Mouse (Mus musculus) heart, embryonic 11.5 days (tissue): ENCODE data around the gene Ltbr. TPM values are rescaled to one million over a fixed set of nuclear protein-coding genes. Genes with fewer than 3 reads are reported as not detected.

Experiments
- ATAC-seq: fragments of 200-750 bp; cut with Nextera tagmentation; replicated peaks from 2 replicates; pipeline ENCODE4 v1.8.0; 2017; ENCODE audit warnings: moderate library complexity; ENCODE audit not compliant: insufficient number of reproducible peaks, low FRiP score, low TSS enrichment
- H3K27ac ChIP-seq: fragments of 300-500 bp; sonication (generic); 2 replicates; pipeline ENCODE4 v1.5.1; 2014; ENCODE audit warnings: mild to moderate bottlenecking, low read depth, low read length
- H3K27me3 ChIP-seq: fragments of 300-500 bp; sonication (generic); 2 replicates; pipeline ENCODE4 v1.6.1; 2014; ENCODE audit warnings: mild to moderate bottlenecking, low read length, mixed read lengths; ENCODE audit not compliant: control insufficient read depth, insufficient read depth
- H3K36me3 ChIP-seq: fragments of 300-500 bp; sonication (generic); 2 replicates; pipeline ENCODE4 v1.6.1; 2014; ENCODE audit warnings: mild to moderate bottlenecking, low read length, moderate library complexity, mixed read lengths; ENCODE audit not compliant: control insufficient read depth, insufficient read depth
- H3K4me1 ChIP-seq: fragments of 300-500 bp; sonication (generic); 2 replicates; pipeline ENCODE4 v1.6.1; 2014; ENCODE audit warnings: low read length; ENCODE audit not compliant: control insufficient read depth, insufficient read depth
- H3K4me2 ChIP-seq: fragments of 300-500 bp; sonication (generic); 2 replicates; pipeline ENCODE4 v1.6.1; 2014; ENCODE audit warnings: mild to moderate bottlenecking, moderate library complexity
- H3K4me3 ChIP-seq: fragments of 300-500 bp; sonication (generic); 2 replicates; pipeline ENCODE4 v1.5.1; 2014; ENCODE audit warnings: low read depth, low read length
- H3K9ac ChIP-seq: fragments of 300-500 bp; sonication (generic); 2 replicates; pipeline ENCODE4 v1.6.1; 2014; ENCODE audit warnings: mild to moderate bottlenecking, low read depth, low read length, moderate library complexity
- H3K9me3 ChIP-seq: fragments of 300-500 bp; sonication (generic); replicated peaks from 2 replicates; pipeline ENCODE4 v1.6.1; 2016; ENCODE audit warnings: low read length; ENCODE audit not compliant: control insufficient read depth
- WGBS: fragments of 180-500 bp; shearing (Covaris S2); extraction: QIAGEN DNeasy Blood & Tissue Kit; methylation state at CpG from one replicate; pipeline ENCODE4 v1.1.7; 2014; ENCODE audit not compliant: insufficient replicate concordance; 5-methylcytosine and 5-hydroxymethylcytosine counted together
- polyA plus RNA-seq: library from polyadenylated mRNA; unstranded; fragments of >200 nt; fragmentation: Nextera tagmentation; extraction: Ambion mirVana; gene quantifications from 2 replicates; pipeline ENCODE4 v1.2.1, GENCODE M21; 2014

Ltbr gene
- polyA plus RNA-seq, 1 experiment from 2014 or later, result 35.0 TPM

DNA sequence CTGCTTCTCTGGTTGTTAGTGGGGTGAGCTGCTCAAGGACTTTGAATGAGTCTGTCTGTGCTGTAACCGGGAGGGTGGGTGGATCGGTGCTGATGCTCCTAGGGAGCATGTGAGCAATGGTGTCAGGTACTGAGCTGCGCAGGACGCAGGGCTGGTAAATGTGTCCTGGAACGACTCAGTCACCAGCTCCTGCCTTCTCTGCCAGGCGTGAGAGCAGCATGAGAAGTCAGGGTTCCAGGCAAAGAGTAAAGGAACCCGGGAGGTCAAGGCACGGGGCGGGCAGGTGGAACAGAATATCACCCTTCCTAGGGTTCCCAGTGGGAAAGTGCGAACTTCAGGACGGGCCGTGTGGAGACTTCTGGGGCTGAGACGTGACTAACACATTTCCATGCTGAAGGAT is 47.6 kb downstream of the Ltbr start:
- H3K4me2 ChIP-seq, result no peak overlapping the region

DNA sequence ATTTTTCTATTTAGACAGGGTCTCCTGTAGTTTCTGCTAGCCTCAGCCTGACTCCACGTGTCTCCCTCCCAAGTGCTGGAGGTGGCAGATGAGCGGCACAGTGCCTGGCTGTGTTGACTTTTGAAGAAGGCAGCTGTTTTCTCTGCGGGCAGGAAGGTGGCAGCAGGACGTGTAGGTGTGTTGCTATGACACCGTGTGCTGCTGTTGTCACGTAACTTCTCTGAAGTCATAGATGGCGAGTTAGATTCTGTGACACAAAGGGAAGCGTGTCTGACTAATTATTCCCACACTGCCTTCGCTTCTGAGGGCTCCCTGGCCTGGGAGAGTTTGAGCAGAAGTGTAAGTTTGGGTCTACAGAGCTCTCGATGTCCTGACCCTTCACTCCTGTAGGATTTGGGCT is 48.4 kb downstream of the Ltbr start:
- Histone ChIP-seq H3K9ac (no peak overlapping the region), H3K4me1 (no peaks in the 10 kb centered on the region), H3K4me3 (no peak overlapping the region), H3K27me3 (no peaks in the 10 kb centered on the region; the same call in 1 of the 2 replicates), H3K27ac (no peak overlapping the region), H3K9me3 (no peaks in the 10 kb centered on the region), H3K36me3 (no peaks in the 10 kb centered on the region), H3K4me2 (no peak overlapping the region)
- WGBS, result 52% methylated on average over 10 of the region's 10 CpGs
- no peak for ATAC-seq

More for the DNA sequence above, 47.6 kb downstream of the Ltbr start:
- Histone ChIP-seq H3K4me3 (no peak overlapping the region), H3K9ac (no peak overlapping the region), H3K27ac (no peak overlapping the region), H3K9me3 (no peaks in the 10 kb centered on the region), H3K36me3 (no peaks in the 10 kb centered on the region), H3K27me3 (no peaks in the 10 kb centered on the region; the same call in 1 of the 2 replicates), H3K4me1 (no peaks in the 10 kb centered on the region)
- no peak for ATAC-seq
- WGBS, result 57% methylated on average over 13 of the region's 13 CpGs

DNA sequence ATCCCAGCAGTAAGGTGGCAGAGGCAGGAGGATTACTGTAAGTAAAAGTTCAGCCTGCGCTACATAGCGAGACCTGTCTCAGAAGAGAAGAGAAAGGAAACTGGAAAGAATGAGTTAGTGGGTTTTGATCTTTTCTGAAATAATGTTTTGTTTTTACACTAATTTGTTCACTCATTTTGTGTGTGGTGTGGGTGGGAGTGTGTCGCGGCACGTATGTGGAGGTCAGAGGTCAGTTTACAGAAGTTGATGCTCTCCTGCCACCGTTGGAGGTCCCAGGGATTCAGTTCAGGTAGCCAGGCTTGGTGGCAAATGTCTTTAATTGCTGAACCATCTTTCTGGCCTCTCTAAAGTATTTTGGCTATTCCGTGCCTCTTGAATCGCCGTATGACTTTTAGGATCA is 49.5 kb downstream of the Ltbr start:
- no peak for ATAC-seq
- H3K9me3 ChIP-seq, result no peaks in the 10 kb centered on the region
- no peak overlapping the region for H3K4me2 ChIP-seq
- H3K27ac ChIP-seq, result no peak overlapping the region
- WGBS, result 83% methylated on average over 9 of the region's 9 CpGs
- H3K4me1 ChIP-seq, result no peaks in the 10 kb centered on the region
- no peaks in the 10 kb centered on the region for H3K36me3 ChIP-seq
- H3K27me3 ChIP-seq, result no peaks in the 10 kb centered on the region; the same call in 1 of the 2 replicates
- H3K9ac ChIP-seq, result no peak overlapping the region
- no peak overlapping the region for H3K4me3 ChIP-seq

DNA sequence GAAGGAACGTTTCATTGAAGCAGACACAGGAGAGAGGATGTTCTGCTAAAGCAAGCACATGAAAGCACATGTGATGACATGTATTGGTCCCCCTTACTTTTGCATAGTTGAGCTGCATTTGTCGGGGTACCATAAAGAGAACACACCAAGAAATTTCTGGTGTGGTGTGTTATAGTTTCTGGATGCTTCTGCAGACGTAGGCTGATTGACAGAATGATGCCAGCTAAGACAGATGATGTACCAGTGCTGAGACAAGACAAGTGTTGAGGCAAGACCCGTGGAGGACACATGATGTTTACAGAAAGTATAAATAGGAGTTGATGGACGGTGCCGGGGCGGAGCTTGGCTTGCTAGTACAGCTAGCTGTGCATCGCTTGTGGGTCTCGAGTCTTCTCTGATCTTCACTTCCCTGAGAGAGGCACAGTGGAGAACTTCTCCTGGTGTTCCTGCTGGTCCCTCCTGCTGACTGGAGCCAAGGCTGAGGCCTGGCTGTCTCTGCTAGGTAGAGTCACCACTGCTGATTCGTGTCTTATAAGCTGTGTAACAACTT is 53.6 kb downstream of the Ltbr start:
- Histone ChIP-seq H3K4me3 (no peak overlapping the region), H3K27me3 (no peaks in the 10 kb centered on the region; the same call in 1 of the 2 replicates), H3K9ac (no peak overlapping the region), H3K4me1 (no peaks in the 10 kb centered on the region), H3K4me2 (no peak overlapping the region), H3K27ac (no peak overlapping the region), H3K36me3 (no peaks in the 10 kb centered on the region), H3K9me3 (no peaks in the 10 kb centered on the region)
- WGBS, result 69% methylated on average over 10 of the region's 10 CpGs
- no peak for ATAC-seq

Other genes starting within 250 kb of the Ltbr start
- 0.27 TPM in 1 of 2 replicates, not detected in the other for gene Lpar5, start 246.0 kb downstream of the Ltbr start, polyA plus RNA-seq
- gene Chd4, start 217.9 kb downstream of the Ltbr start, polyA plus RNA-seq, result 64.4 and 67.8 TPM in 2 replicates
- gene Nop2, start 182.0 kb downstream of the Ltbr start, polyA plus RNA-seq, result 50.7 and 52.9 TPM in 2 replicates
- 6.7 and 11.0 TPM in 2 replicates for gene Iffo1, start 168.6 kb downstream of the Ltbr start, polyA plus RNA-seq
- gene Gapdh, start 147.4 kb downstream of the Ltbr start, polyA plus RNA-seq, result 4,443 and 4,472 TPM in 2 replicates
- gene Ncapd2, start 122.2 kb downstream of the Ltbr start, polyA plus RNA-seq, result 82.3 and 84.0 TPM in 2 replicates
- 226 and 234 TPM in 2 replicates for gene Mrpl51, start 122.1 kb downstream of the Ltbr start, polyA plus RNA-seq
- gene Vamp1, start 98.3 kb downstream of the Ltbr start, polyA plus RNA-seq, result 1.6 and 2.2 TPM in 2 replicates
- 2.0 and 2.2 TPM in 2 replicates for gene Tapbpl, start 82.0 kb downstream of the Ltbr start, polyA plus RNA-seq
- 1.2 and 1.4 TPM in 2 replicates for gene Cd27, start 76.9 kb downstream of the Ltbr start, polyA plus RNA-seq
- gene Tuba3a, start 27.8 kb downstream of the Ltbr start, polyA plus RNA-seq, result 0.10 TPM in 1 of 2 replicates, not detected in the other
- 0.69 and 0.93 TPM in 2 replicates for gene Scnn1a, start 6.8 kb upstream of the Ltbr start, polyA plus RNA-seq
- gene Tnfrsf1a, start 35.5 kb upstream of the Ltbr start, polyA plus RNA-seq, result 33.3 and 37.0 TPM in 2 replicates
- not detected in 2 replicates for gene Plekhg6, start 66.9 kb upstream of the Ltbr start, polyA plus RNA-seq
- gene Cd9, start 180.9 kb upstream of the Ltbr start, polyA plus RNA-seq, result 70.9 and 80.8 TPM in 2 replicates
- gene Vwf, start 232.9 kb upstream of the Ltbr start, polyA plus RNA-seq, result 31.2 and 32.2 TPM in 2 replicates